Mouse (Mus musculus) ZHBTc4 (cell line): ENCODE measurements around the gene Tex14.
"Not testable (repeated sequence)": the region's sequence is repeated elsewhere in the genome, so short reads cannot be mapped to it uniquely, and the experiment has no call there.

Experiments
- DNase-seq: peaks from one replicate; pipeline ENCODE4 v3.0.0-alpha.2; 2011; ENCODE audit warnings: low read depth, low spot score

Tex14 gene

DNA sequence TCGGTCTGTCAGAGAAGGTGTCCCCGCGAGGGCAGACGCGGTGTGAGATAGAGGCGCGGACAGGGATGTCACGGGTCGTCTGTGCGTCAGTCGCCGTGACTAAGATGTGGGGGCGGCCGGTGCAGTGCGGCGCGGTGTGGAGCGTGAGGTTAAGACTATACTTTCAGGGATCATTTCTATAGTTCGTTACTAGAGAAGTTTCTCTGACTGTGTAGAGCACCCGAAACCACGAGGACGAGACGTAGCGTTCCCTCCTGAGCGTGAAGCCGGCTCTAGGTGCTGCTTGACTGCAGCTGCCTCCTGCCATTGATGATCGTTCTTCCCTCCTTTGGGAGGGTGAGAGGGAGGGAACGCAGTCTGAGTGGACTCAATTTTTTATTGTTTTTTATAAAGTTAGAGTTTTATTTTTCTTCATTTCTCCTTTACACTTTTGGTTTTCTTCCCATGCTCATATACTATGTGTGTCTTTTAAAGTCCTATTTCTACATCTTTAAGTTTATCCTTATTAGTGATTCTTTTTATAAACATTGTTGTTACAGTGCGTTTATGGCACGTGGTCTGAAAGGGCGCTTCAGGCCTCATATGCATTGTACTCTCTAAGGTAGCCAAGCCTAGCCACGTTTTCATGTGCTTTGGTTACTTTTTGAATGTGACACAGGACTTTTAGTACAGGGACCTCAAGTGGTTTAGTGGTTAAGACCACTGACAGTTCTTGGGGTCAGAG is 43.8 kb downstream of the Tex14 start:
- DNase-seq = peak; percentile 90

DNA sequence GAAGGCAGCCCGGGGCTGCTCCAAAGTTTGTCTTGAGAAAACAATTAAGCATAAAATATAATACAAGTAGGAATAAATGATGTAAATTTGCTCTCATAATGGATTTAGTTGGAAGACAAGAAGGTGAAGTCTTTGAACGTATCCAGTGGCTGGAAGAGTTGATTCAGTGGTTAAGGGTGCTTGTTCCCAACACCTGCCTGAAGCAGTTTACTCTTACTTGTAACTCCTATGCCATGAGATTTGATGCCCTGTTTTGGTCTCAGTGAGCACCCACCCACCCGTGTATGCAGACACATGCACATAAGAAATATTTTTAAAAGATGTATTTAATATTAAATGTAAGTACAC is 44.3 kb downstream of the Tex14 start:
- no peak for DNase-seq

- not testable (repeated sequence) for DNase-seq
These were observed 45.0 kb downstream of the Tex14 start for GRCm38 (mm10) chr11:87449847-87450246.

GRCm38 (mm10) chr11:87452779-87453178 is 47.9 kb downstream of the Tex14 start:
- not testable (repeated sequence) for DNase-seq

- no peak for DNase-seq
These were observed 48.6 kb downstream of the Tex14 start for GRCm38 (mm10) chr11:87453216-87454034.

GRCm38 (mm10) chr11:87454035-87454690 is 49.3 kb downstream of the Tex14 start:
- DNase-seq = no peak

DNA sequence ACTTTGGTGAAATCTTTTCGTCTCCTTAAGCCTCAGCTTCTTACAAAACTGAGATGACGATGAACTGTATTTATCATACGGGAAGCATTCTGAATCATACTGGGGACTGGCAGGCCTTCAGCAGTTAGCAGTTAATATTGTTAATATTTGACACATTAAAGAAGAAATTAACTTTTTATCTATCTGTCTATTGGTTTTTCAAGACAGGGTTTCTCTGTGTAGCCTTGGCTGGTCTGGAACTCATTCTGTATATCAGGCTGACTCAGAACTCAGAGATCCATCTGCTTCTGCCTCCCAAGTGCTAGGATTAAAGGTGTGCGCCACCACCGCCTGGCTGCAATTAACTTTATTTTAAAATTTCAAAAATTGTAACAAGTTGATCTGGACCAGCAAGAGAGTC is 50.7 kb downstream of the Tex14 start:
- no peak for DNase-seq

DNA sequence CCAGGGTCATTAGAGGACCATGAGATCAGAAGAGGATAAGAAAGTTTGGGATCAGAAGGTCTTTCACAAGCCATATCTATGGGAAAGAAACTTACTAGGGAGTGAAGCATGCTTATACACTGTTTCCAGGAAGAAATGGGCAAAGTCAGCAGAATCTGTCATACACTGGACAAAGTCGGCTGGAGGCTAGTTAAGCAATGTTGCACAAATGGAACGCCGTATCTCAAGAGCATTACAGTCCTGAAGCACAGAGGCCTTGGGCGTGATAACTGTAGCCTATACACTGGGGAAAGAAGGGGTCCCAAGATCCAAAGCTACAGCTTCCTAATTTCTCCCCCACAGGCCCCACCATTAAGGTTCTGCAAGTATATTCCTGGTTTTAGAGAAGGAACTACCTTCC is 51.1 kb downstream of the Tex14 start:
- no peak for DNase-seq

GRCm38 (mm10) chr11:87460566-87460965 is 55.7 kb downstream of the Tex14 start:
- DNase-seq = no peak

DNA sequence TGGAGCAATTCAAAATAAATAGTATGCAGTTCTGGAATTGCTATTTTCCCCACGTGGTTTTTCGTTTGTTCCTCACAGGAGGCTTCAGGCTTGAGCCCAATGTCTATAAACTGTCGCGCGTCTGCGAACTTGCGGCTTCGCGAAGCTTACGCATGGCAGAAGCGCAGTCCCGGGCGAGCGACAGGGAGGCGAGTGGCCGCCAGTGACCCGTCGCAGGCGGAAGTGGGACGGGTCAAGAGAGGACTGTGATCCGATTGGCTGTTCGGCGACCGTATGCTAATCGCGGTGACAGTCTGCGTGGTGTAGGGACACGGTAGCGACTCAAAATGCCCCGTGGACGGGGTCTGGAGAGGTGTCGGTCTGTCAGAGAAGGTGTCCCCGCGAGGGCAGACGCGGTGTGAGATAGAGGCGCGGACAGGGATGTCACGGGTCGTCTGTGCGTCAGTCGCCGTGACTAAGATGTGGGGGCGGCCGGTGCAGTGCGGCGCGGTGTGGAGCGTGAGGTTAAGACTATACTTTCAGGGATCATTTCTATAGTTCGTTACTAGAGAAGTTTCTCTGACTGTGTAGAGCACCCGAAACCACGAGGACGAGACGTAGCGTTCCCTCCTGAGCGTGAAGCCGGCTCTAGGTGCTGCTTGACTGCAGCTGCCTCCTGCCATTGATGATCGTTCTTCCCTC is 57.1 kb downstream of the Tex14 start:
- DNase-seq = peak; percentile 75

DNA sequence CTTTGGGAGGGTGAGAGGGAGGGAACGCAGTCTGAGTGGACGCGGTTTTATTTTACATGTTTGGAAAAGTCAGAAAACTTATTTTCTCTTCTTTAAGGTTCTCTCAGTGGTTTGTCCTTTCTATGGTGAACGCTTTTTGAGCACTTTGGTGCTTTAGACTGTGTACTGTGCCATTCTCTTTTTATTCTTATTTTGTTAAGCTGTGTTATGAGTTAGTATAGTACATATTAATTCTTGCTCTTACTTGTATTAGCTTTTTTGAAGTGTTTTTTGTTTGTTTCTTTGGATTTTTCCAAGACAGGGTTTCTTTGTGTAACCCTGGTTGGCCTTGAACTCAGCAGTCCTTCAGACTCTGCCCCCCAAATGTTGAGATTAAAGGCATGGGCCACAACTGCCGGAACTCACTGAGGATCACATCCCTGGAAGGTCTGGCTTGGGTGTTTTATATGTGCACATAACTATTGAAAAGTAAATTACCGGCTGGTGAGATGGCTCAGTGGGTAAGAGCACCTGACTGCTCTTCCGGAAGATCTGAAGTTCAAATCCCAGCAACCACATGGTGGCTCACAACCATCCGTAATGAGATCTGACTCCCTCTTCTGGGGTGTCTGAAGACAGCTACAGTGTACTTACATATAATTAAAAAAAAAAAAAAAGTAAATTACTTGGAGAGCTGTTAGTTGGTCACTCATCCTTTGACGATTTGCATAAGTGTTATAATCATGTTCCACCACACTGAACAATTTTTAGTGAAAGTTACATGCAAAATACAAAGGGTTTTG is 57.8 kb downstream of the Tex14 start:
- DNase-seq = peak; percentile 79

GRCm38 (mm10) chr11:87463243-87463540 is 58.3 kb downstream of the Tex14 start:
- DNase-seq = no peak

GRCm38 (mm10) chr11:87463792-87464430 is 59.0 kb downstream of the Tex14 start:
- DNase-seq = not testable (repeated sequence)

DNA sequence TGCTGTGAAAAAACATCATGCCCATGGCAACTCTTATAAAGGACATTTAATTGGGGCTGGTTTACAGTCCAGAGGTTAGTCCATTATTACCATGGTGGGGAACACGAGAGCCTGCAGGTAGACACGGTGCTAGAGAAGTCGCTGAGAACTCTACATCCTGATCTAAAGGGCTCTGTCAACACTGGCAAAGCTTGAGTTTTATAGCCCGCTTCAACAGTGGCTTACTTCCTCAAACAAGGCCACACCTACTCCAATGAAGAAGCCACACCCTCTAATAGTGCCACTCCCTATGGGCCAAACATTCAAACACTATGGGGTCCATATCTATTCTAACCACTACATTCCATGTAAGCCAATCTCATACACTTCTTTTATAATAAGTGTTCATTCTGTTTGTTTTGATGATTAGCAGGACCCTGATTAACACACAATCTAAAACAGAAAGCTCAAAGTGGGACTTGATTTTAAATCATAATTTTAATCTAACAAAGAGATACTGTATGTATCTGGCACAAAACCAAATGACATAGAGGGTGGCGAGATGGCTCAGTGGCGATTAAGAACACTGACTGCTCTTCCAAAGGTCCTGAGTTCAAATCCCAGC is 61.2 kb downstream of the Tex14 start:
- no peak for DNase-seq

GRCm38 (mm10) chr11:87467491-87468277 is 62.8 kb downstream of the Tex14 start:
- no peak for DNase-seq

DNA sequence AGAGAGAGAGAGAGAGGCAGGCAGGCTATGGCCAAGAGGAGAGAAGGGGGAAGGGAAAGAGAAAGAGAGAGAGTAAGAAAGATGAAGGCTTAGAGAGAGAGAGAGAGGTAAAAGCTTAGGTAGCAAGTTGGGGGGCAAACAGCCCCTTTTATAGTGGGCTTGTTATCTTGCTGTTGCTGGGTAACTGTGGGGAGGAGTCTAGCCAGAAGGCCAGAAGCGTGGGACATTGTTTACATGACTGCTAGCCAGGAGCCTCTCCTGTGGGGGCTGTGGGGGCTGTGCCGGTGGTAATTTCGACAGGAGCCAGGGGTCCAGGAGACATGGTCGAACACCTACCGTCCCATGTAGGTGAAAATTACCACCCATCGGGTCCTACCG is 63.4 kb downstream of the Tex14 start:
- DNase-seq = no peak

DNA sequence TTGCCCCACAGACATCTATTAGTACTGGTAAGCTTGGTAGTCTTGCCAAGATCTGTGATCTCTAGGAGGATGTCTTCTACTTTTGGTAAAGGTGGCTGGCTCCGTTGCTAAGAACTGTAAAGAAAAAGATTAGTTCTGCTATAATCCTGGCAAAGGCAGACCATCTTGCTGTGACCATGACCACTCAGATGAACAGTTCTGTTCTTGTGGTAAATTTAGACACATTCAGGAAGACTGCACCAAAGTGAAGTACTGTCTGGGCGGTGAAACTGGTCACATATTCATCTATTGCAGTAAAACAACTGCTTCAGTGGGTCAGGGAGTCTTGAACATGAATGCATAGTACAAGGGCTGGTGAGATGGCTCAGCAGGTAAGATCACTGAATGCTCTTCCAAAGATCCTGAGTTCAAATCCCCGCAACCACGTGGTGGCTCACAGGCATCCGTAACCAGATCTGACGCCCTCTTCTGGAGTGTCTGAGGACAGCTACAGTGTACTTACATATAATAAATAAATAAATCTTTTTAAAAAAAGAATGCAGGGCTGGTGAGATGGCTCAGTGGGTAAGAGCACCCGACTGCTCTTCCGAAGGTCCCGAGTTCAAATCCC is 63.9 kb downstream of the Tex14 start:
- no peak for DNase-seq

- DNase-seq = peak; percentile 85
These were observed 66.2 kb downstream of the Tex14 start for GRCm38 (mm10) chr11:87470807-87471698.
